Mouse (Mus musculus) ES-Bruce4 (cell line): ENCODE results near the gene Cbx7.
"Not testable (repeated sequence)": the region's sequence is repeated elsewhere in the genome, so short reads cannot be mapped to it uniquely, and the experiment has no call there.

Experiments used
- CTCF ChIP-seq: IDR thresholded peaks from one replicate; pipeline ENCODE4 v1.8.1; 2011; ENCODE audit warnings: low read depth, low read length
- POLR2A ChIP-seq: IDR thresholded peaks from one replicate; pipeline ENCODE4 v1.8.1; 2011; ENCODE audit warnings: low read length; ENCODE audit not compliant: insufficient read depth

DNA sequence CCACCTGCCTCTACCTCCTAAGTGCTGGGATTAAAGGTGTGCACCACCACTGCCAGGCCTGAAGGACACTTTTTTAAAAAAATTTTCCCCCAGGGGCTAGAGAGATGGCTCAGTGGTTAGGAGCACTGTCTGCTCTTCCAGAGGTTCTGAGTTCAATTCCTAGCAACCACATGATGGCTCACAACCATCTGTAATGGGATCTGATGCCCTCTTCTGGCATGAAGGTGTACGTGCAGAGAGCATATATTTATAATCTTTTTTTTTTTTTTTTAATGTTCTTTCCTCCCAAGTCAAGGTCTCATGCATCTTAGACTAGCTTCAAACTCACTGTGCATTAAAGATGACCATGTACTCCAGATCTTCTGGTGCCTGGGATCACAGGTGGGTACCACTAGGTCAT is 60.1 kb downstream of the Cbx7 start:
- not testable (repeated sequence) for TF ChIP-seq CTCF, POLR2A
